Mouse (Mus musculus) regulatory T cell (primary cell): Measurements from ENCODE around the gene Fez2.

ENCODE experiments used
- in situ Hi-C: fragments of 300-600 bp; cut with MboI, MseI; formaldehyde crosslinking; loops from one replicate; pipeline ENCODE4 v1.15.1; 2025; ENCODE audit warnings: high pct_unique_total_duplicates

Fez2 gene

DNA sequence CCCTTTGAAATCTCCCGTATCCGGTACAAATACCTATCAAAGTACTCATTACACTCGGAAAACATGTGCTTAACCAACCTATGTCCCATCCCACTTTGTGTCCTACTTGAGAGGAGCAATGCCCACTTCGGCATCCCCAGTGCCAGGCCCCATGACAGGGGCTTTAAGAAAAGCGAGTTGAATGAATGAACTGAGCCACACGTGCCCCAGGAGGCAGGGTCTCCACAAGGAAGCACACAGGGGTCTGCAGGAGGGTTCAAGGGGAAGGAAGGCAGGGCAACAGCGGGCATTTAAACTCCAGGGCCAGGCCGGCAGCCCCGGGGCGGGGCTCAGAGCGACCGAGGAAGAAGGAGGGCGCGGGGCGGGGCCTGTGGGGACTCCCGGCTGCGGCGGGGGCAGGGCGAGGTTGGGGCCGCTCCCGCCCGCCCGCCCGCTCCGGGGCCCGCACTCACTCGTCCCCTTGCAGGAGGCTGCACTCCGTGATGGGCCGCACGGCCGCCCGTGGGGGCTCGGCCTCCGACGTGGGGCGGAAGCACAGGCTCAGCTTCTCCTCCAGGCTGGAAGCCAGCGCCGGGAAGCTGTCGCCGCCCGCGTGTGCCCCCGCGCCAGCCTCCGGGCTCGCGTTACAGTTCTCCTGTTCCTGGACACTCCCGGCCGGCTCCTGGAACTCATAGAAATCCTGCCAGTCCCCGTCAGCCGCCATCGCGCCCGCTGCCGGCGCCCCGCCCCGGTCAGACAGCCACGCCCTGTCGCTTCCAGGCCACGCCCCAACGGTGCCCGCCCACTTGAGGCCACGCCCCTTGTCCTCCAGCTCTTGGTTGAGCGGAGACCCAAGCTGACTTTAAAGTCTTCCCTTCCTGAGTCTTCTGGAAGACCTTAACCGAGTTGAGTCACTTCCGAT lies at the start of gene Fez2:
Fez2 (minus strand) TSS at position 772 of the 901 bp plus-strand sequence.
- in situ Hi-C loops: no loop called here

DNA sequence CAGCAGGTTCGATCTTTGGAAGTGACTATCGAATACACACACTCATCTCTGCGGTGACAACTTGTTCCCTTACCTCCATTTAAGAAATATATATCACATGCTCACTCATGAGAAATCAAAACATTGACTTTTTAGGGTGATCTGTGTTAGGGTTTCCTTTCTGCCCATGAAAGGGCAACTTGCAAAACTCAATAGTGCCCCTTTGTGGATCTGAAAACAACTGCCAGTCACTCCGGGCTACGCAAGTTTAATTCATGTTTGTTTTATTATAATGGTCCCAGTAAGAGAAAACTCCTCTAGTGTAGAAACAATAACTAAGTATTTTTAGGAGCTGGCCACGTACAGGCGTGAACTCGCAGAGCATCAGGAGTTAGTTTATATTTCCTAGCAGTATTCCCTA lies 47.5 kb upstream of the Fez2 start:
- in situ Hi-C loops: no loop called here

DNA sequence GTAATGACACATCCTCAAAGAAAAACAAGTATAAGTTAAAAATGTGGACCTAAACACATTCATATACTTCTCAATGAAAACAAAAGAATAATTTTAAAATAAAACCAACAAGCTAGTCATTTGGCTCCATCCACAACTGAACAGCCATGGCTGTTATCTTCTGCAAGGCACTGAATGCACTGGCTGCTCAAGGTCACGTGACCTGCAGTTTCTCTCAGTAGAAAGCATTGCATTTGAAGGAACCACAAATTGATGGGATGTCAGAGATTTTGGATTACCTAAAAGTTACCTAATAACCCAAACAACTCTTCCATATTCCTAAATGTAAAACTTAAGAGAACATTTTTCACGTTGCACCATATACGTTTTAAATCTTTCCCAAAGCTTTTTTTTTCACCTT lies 47.1 kb upstream of the Fez2 start:
- in situ Hi-C loops: no loop called here

DNA sequence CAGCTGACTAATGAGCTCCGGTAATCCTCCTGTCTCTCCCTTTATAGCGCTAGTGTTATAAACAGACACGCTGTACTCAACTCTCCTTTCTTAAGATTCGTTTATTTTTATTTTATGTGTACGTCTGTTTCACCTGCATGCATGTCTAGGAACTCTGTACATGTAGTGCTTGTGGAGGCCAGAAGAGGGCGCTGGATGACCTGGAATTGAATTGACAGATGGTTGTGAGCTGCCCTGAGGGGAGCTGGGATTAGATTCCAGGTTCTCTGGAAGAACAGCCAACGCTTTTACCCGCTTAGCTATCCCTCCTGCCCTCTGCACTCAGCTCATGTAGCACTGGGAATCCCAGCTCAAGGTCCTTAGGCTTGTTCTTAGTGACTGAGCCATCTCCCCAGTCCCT lies 42.2 kb upstream of the Fez2 start:
- in situ Hi-C loops: no loop called here

GRCm38 (mm10) chr17:78455556-78455955 lies 37.6 kb upstream of the Fez2 start:
- in situ Hi-C loops: no loop called here

- in situ Hi-C loops: no loop called here
Measured at GRCm38 (mm10) chr17:78455114-78455513, 37.2 kb upstream of the Fez2 start.

GRCm38 (mm10) chr17:78454189-78454977 lies 36.4 kb upstream of the Fez2 start:
- in situ Hi-C loops: no loop called here

GRCm38 (mm10) chr17:78453529-78453928 lies 35.6 kb upstream of the Fez2 start:
- in situ Hi-C loops: no loop called here

- in situ Hi-C loops: no loop called here
Measured at GRCm38 (mm10) chr17:78451886-78452285, 33.9 kb upstream of the Fez2 start.

- in situ Hi-C loops: no loop called here
Measured at GRCm38 (mm10) chr17:78451332-78451793, 33.4 kb upstream of the Fez2 start.

DNA sequence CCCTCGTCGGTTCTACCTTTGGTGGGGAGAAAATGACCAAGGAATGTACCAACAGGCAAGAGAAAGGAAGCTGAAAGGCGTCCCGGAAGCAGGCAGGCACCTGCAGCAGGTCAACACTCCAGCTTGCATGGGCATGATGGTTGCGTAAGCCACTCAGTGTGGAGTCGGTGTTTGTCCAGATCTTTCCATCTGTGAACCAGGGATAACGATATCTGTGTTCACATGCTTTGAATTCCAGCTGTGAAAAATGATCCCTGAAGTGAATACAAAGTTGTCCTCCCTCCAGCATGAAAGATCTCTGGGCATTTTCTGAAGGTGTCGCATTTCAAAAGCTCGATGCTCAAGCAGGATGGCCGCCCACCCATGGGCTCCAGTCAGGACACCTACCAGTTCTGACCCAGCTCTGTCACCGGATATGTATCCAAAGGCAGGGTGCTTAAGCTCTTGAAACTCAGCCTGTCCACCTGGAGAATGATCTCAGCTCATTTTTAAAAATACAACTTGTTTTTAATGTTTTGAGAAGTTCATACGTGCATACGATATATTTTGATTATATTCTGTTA lies 31.8 kb upstream of the Fez2 start:
- in situ Hi-C loops: no loop called here

DNA sequence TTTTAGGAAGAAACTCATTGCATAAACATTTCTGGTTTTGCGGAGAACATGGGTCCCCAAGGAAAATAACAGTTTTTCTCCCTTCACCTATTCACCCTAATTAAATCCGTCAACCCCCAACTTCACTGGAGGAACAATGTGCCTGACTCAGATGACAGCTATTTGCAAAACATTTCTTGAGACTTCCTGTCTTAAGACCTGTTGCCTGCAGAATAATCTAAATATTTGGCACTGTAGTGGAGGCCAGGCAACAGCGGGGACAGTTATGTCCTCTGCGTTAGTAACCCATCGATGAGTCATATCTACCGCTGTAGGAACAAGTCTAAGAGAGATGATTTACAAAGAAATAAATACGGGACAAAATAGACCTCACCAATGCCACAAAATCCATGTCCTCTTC lies 26.9 kb upstream of the Fez2 start:
- in situ Hi-C loops: no loop called here

DNA sequence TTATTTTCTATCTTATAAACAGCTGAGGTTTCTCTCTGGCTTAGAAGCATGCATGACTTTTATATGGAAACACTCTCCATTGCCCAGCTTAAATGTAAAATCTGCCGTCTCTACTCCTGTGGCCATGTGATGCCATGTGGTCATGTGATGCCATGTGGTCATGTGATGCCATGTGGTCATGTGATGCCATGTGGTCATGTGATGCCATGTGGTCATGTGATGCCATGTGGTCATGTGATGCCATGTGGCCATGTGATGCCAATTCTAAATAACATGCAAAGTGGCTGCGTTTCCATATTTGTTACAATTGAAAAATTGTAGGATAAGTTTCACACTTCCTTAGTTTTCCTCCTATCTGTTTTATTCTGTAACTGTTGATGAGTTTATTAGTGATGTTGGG lies 22.8 kb upstream of the Fez2 start:
- in situ Hi-C loops: no loop called here

GRCm38 (mm10) chr17:78437161-78437560 lies 19.2 kb upstream of the Fez2 start:
- in situ Hi-C loops: loop anchor here (10.0 kb wide), 1 partner anchor 242 kb away; no protein-coding TSS in a partner anchor

DNA sequence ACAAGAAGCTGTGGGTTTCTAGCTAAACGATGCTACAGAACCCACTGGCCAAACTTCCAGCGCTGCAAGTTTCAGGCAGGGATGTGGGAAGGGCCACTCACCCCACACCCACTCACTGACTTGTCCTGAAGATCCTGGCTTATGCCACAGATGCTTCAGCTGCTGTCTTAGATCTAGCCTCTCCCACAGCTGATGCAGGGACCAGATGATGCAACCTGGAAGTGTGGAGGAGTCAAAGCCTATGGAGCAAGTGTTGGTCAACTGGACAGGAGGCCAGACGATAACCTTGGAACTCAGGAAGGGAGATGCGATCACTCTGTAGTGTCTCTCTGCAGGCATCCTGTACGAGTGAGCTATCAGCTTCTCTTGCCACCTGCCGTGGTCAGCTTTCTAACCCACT lies 17.7 kb upstream of the Fez2 start:
- in situ Hi-C loops: loop anchor here (10.0 kb wide), 1 partner anchor 241 kb away; no protein-coding TSS in a partner anchor

GRCm38 (mm10) chr17:78434746-78435145 lies 16.8 kb upstream of the Fez2 start:
- in situ Hi-C loops: loop anchor here (10.0 kb wide), 1 partner anchor 240 kb away; no protein-coding TSS in a partner anchor

- in situ Hi-C loops: loop anchor here (10.0 kb wide), 1 partner anchor 236 kb away; no protein-coding TSS in a partner anchor
Measured at GRCm38 (mm10) chr17:78430374-78430773, 12.4 kb upstream of the Fez2 start.

GRCm38 (mm10) chr17:78429051-78429450 lies 11.1 kb upstream of the Fez2 start:
- in situ Hi-C loops: no loop called here

GRCm38 (mm10) chr17:78425026-78425425 lies 7.1 kb upstream of the Fez2 start:
- in situ Hi-C loops: no loop called here

DNA sequence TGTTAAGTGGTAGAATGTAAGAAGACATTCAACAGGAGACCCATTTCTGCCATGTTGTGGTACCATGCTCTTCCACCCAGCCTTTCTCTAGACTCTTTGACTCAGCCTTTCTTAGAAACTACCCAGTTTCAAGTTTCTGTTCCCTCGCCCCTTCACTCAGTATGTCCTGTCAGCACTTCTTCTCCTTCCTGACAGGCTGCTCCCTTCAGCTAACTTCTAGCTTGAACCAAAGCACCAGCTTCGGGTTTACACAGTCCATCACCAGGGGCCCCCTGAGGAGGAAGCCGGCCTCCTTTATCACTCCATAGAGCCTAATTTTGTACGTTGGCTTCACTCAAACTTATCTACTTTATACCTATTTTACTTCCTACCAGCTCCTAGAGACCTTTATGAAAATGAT lies 1.3 kb upstream of the Fez2 start:
- in situ Hi-C loops: no loop called here

- in situ Hi-C loops: no loop called here
Measured at GRCm38 (mm10) chr17:78415255-78415654, 2.7 kb downstream of the Fez2 start.

DNA sequence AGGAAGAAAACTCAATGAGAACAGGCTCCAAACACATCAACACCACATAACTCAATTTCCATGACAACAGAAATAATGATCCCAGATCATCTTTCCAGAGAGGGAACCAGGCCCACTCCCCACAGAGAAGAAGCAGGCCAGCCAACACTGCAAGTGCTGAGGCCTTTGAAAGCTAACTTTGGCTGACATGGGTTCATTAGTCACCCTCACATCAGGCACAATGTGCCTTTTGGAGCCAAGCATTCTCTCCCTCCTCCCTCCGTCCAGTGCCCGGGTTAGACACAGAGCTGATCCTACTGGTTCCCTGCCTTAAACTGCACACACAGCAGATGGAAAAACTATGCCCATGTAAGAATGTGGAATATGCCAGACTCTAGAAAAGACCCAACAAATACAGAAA lies 8.1 kb downstream of the Fez2 start:
- in situ Hi-C loops: no loop called here
